Mouse (Mus musculus) kidney, adult 2 months (tissue): Measurements from ENCODE around the gene 1700102P08Rik. TPM values are rescaled to one million over a fixed set of nuclear protein-coding genes. Genes with fewer than 3 reads are reported as not detected.

Source experiments
- DNase-seq: peaks from one replicate; pipeline ENCODE4 v3.0.0; 2021
- H3K27ac ChIP-seq: fragments of 200-500 bp; 2 replicates; pipeline ENCODE4 v1.5.1; 2012; ENCODE audit warnings: low read depth, low read length, control low read depth, inconsistent platforms; ENCODE audit not compliant: insufficient read depth
- H3K27me3 ChIP-seq: fragments of 200-500 bp; replicated peaks from 2 replicates; pipeline ENCODE4 v1.6.1; 2012; ENCODE audit warnings: mild to moderate bottlenecking, moderate library complexity, low read length, inconsistent platforms; ENCODE audit not compliant: control insufficient read depth, insufficient read depth
- H3K36me3 ChIP-seq: fragments of 200-500 bp; 2 replicates; pipeline ENCODE4 v1.6.1; 2012; ENCODE audit warnings: mild to moderate bottlenecking, moderate library complexity, low read length, inconsistent platforms; ENCODE audit not compliant: control insufficient read depth, insufficient read depth
- H3K4me1 ChIP-seq: fragments of 200-500 bp; 2 replicates; pipeline ENCODE4 v1.6.1; 2011; ENCODE audit warnings: low read length; ENCODE audit not compliant: control insufficient read depth, insufficient read depth
- H3K4me3 ChIP-seq: fragments of 200-500 bp; 2 replicates; pipeline ENCODE4 v1.5.1; 2011; ENCODE audit warnings: mild to moderate bottlenecking, low read depth, low read length, control low read depth; ENCODE audit not compliant: insufficient read depth
- CTCF ChIP-seq: fragments of 200-500 bp; conservative IDR thresholded peaks from 2 replicates; pipeline ENCODE4 v1.5.1; 2011; ENCODE audit warnings: low read depth, mild to moderate bottlenecking, control low read depth, low read length, moderate library complexity, mixed read lengths; ENCODE audit not compliant: insufficient read depth, insufficient read length
- POLR2A ChIP-seq: fragments of 200-500 bp; IDR thresholded peaks from one replicate; pipeline ENCODE4 v1.6.1; 2011; ENCODE audit warnings: low read depth, low read length, control low read depth
- WGBS: fragments of 180-500 bp; shearing (Covaris S2); methylation state at CpG from one replicate; pipeline ENCODE4 v1.1.7; 2018; 5-methylcytosine and 5-hydroxymethylcytosine counted together
- polyA plus RNA-seq: library from polyadenylated mRNA; depleted of rRNA; stranded (reverse); fragments of >200 nt; gene quantifications from 2 replicates; pipeline ENCODE4 v1.2.3, GENCODE M21; 2012

The 1700102P08Rik gene
- polyA plus RNA-seq, 1 experiment: 0.50 TPM

- no peaks in the 10 kb centered on the region for H3K36me3 ChIP-seq
- no peak for DNase-seq
- WGBS: 75% methylated on average over 8 of the region's 8 CpGs
- H3K27me3 ChIP-seq: no peaks in the 10 kb centered on the region
- peaks cover 6% of the 10 kb centered on the region; the same call in 1 of the 2 replicates for H3K4me1 ChIP-seq
- H3K27ac ChIP-seq: no peak overlapping the region
- TF ChIP-seq POLR2A (no peak), CTCF (no peak; the same call in 1 of the 2 replicates)
- H3K4me3 ChIP-seq: no peak overlapping the region
Observed at GRCm38 (mm10) chr9:108404451-108404850, 11.8 kb downstream of the 1700102P08Rik start.

GRCm38 (mm10) chr9:108409535-108409934, 16.9 kb downstream of the 1700102P08Rik start:
- Histone ChIP-seq H3K27ac (no peak overlapping the region), H3K36me3 (no peaks in the 10 kb centered on the region), H3K4me3 (no peak overlapping the region), H3K4me1 (no peaks in the 10 kb centered on the region), H3K27me3 (no peaks in the 10 kb centered on the region)
- TF ChIP-seq POLR2A: no peak
- no peak for TF ChIP-seq CTCF
- DNase-seq: no peak
- WGBS: 97% methylated on average over 4 of the region's 4 CpGs

DNA sequence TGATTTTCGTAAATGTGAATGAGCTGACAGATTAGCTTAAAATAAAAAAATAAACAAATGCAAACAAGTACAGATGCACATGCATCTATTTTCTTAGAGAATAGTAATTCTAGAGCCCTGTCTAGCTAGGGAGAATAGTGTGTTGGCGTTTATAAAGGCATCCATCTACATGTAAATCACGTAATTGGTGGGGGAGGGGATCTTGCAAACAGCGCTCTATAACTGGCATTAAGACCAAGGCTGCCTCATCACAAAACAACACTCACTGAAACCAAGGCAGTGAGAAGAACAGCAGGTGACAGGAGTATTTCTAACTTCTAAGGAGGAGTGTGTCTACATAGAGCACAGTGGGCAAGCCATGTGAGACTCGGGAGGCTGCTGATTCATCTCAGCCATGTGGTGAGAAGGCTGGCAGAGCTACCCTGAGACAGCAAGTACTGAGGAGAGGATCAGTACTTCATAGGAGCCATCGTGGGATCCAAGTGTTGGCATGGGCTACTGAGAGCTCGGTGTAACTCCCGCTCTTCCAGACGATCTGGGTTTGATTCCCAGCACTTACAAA, 18.9 kb downstream of the 1700102P08Rik start:
- Histone ChIP-seq H3K4me3 (no peak overlapping the region), H3K4me1 (no peaks in the 10 kb centered on the region), H3K27me3 (no peaks in the 10 kb centered on the region), H3K36me3 (no peaks in the 10 kb centered on the region), H3K27ac (no peak overlapping the region)
- DNase-seq: no peak
- WGBS: 80% methylated on average over 9 of the region's 9 CpGs
- no peak for TF ChIP-seq CTCF

DNA sequence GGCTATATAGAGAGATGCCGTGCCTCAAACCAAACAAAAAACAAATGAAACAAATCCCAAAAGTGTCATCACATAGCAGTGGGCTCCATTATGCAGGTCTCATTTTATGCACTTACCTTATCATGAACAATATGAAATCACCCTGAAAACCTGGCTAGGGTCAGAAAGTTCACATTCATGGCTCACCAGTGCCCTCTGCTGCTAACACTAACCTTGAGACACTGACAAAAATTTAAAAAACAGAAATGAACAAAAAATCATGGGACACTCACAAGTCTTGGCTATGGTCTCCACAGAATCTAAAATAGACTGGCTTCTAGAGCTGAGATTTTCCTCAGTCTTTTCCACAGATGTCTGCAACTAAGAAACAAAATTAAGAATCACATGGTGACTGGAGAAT, 19.6 kb downstream of the 1700102P08Rik start:
- Histone ChIP-seq H3K27me3 (no peaks in the 10 kb centered on the region), H3K4me1 (no peaks in the 10 kb centered on the region), H3K36me3 (no peaks in the 10 kb centered on the region), H3K27ac (no peak overlapping the region), H3K4me3 (no peak overlapping the region)
- DNase-seq: peak; percentile 51
- TF ChIP-seq CTCF (peak; percentile 25; the same call in 1 of the 2 replicates), POLR2A (no peak)
- WGBS: 66% methylated on average over 1 of the region's 1 CpGs

DNA sequence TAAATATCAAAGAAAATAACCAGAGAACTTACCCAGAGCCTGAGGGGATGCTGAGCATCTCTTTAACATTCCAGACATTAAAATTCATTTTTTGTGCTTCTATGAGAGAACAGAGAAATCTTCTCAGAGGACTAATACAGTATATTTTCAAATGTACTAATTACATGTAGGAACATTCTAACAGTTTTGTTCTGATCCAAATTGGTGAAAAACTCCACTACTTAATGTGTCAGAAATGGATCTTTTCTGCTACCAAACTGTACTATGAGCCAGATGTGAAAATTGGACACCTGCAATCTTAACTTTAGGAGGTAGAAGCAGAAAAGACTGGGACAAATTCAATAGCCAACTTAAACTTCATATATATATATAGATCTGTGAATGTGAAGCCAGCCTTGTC, 35.8 kb downstream of the 1700102P08Rik start, which contains the start of gene Ccdc36:
Gene Ccdc36, minus strand, starts transcription at position 101 of the 400 bp plus-strand sequence.
- TF ChIP-seq POLR2A (no peak), CTCF (no peak)
- no peaks in the 10 kb centered on the region for H3K27me3 ChIP-seq
- H3K27ac ChIP-seq: no peak within 1 kb of the TSS
- H3K4me1 ChIP-seq: no peaks in the 10 kb centered on the region; the same call in 1 of the 2 replicates
- no peak for DNase-seq
- no peaks in the 10 kb centered on the region for H3K36me3 ChIP-seq
- no peak within 1 kb of the TSS for H3K4me3 ChIP-seq

DNA sequence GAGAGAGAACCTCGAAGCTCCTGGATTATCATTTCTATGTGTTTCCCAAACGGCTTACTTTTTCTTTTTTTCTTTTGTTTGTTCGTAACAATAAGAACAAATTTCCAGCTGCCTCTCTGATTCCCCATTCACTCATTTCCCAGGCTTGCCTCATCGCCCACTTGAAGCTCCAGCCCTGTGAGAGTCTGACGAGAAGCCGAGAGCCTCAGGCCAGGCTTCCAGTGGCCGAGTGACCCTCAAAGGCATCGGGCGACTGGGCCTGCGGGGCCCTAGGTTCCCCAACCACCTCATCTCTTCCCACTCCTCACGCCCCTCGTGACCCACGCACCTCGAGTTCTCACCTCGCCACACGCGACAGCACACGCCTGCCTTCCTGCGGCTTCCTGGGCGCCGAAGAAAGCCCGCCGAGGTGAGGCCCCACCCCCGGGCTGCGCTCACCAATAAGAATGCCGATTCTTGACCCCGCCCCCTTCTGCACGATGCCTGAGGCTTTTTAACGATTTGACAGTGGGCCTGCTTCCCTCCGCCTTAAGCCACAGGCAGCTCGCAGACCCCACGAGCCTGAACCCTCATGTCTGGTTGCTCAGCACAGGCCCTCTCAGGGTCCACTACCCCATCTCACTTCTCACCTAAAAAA, 38.9 kb downstream of the 1700102P08Rik start:
- H3K4me3 ChIP-seq: no peak overlapping the region
- no peaks in the 10 kb centered on the region for H3K36me3 ChIP-seq
- H3K27me3 ChIP-seq: no peaks in the 10 kb centered on the region
- no peak for DNase-seq
- WGBS: 49% methylated on average over 32 of the region's 32 CpGs
- no peak overlapping the region for H3K27ac ChIP-seq
- no peak for TF ChIP-seq POLR2A
- no peaks in the 10 kb centered on the region; the same call in 1 of the 2 replicates for H3K4me1 ChIP-seq

DNA sequence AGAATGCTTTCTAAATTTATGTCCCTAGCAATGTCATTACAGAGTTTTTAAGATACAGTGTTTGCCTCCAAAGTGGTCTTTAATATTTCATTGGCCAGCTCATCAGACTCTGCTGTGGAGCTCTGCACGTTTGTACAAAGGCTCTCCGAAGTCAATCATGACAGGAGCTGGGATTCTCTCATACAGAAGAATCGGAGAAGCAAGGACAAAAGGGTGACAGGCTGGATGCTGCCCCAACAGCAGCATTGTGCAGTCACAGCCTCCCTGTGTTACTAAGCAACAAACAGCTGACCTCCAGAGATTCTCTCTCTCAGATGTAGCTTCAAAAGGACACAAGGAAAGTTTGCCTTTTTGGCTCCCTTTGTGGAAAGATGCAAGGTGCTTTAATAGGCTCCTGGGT, 43.6 kb downstream of the 1700102P08Rik start, which contains the start of gene BC048562:
Gene BC048562, plus strand, starts transcription at position 301 of the 400 bp plus-strand sequence.
- no peak for TF ChIP-seq CTCF
- TF ChIP-seq POLR2A: no peak
- 86% methylated on average over 3 of the region's 3 CpGs for WGBS
- no peak within 1 kb of the TSS for H3K27ac ChIP-seq
- H3K36me3 ChIP-seq: no peaks in the 10 kb centered on the region
- H3K4me3 ChIP-seq: no peak within 1 kb of the TSS
- H3K4me1 ChIP-seq: no peaks in the 10 kb centered on the region; the same call in 1 of the 2 replicates
- no peaks in the 10 kb centered on the region for H3K27me3 ChIP-seq
- DNase-seq: no peak
